Mouse (Mus musculus) adrenal gland, adult (tissue): ENCODE measurements around the gene Nxnl2.

Experiments
- DNase-seq, 2 experiments: peaks; one replicate each; pipeline ENCODE4 v3.0.0; 2022 to 2023; ENCODE audit warnings: low spot score in 1 of 2; ENCODE audit not compliant: inconsistent age in 2 of 2

Nxnl2 gene

DNA sequence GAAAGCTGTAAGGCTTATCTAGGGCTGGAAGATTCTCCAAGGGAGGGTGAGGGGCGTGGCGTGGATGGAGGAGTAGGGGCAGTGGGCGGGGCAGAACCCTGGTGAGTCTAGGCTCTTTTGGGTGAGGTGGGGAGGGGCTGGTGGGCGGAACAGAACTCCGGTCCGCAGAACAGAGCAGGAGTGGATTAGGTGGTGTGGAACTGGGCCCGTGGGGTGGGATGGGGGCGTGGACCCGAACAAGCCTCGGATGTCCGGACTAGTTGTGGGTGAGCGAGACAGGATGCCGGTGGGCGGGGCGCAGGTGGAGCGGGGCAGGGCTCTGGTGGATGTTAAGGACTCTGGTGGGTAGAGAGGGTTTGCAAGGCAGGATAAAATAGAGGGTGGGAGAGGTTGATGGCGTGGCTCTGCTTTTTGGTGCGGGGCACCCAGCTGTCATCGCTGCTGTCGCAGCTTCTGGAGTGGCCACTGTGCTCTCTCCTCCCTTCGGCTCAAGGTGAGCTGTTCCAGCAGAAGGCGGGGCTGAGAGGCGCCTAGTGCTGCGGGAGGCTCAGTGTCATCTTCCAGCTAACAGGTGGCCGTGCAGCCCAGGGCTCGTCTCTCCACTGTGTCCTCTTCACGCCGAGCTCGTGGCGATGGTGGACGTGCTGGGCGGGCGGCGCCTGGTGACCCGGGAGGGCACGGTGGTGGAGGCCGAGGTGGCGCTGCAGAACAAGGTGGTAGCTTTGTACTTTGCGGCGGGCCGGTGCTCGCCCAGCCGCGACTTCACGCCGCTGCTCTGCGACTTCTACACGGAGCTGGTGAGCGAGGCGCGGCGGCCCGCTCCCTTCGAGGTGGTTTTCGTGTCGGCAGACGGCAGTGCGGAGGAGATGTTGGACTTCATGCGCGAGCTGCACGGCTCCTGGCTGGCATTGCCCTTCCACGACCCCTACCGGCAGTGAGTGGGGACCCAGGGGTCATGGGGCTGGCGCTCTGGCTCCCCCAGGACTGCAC, at the start of gene Nxnl2:
Gene Nxnl2 (plus strand): TSS at position 332 of the 990 bp plus-strand sequence.
- DNase-seq, result peak; percentile 64 to 79

DNA sequence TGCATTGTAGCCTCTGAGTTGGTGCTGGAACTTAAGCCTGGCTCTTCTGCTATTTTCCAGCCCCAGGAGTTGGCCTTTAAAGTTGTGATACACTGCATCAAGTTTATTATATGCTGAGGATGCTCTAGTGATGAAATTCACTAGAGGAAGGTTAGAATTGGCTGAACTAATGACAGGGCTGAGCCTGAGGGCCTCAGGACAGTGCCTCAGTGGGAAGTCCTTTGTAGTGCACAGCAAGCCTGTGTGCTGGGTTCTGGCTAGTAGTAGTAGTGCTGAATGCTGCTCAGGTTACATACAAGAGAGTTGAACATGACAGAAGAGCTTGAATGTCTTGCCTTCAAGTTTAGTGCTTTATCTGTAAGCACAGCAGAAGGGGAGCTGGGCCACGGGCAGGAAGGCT, 48.9 kb upstream of the Nxnl2 start:
- DNase-seq, result no peak

DNA sequence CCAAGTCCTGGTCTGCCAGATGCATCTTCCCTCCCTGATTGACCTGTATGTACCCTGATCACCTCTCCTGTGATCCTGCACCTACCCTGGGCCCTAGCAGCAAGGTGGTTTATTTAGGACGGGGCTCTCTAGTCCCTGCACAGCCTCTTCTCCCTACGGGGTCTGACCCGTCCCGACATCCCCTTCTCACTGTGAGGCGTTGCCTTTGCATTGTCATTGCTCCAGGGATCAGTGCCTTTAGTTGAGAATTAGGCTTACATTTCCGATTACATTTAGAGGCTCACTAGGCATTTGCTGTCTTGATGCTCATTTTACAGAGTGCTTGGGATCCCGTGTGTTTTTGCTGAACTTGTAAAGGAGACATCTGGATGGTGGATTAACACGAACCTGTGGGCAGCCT, 48.1 kb upstream of the Nxnl2 start:
- DNase-seq, result no peak

DNA sequence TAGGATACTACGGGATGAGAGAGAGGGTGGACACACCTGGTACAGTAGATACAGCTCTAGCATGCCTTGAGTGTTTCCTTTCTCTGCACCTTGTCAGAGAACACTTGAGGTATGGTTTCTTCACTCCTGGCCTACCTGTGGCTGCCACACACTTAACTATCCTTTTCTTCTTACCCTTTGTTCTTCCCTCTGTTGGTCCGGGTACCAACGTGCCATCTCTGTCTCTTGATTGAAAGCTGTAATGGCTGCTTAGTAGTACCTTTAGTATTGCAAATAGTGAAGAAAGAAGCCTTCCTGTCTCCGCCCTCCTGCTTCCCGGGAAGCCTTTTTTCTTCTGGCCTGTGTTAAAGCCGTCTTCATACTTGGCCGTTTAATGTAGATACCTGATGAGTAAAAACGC, 45.5 kb upstream of the Nxnl2 start:
- DNase-seq, result no peak

DNA sequence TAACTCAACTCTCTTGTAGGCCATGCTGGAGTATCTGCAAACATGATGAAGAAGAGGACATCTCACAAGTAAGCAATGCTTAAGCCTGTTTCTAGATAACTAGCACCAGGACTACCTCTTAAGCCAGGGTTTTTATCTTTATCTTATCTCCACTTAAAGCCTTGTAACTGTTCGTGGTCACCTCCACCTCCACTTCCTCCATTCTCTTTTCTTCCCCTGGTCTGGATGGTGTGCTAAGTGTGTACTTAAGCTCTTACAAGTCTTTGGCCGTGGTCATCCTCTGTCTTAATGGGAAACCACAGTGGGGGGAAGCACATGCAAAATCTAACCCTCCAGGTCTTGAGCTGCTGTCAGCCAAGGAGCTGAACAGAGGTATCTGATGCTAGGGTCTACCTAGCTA, 42.9 kb upstream of the Nxnl2 start:
- no peak for DNase-seq

DNA sequence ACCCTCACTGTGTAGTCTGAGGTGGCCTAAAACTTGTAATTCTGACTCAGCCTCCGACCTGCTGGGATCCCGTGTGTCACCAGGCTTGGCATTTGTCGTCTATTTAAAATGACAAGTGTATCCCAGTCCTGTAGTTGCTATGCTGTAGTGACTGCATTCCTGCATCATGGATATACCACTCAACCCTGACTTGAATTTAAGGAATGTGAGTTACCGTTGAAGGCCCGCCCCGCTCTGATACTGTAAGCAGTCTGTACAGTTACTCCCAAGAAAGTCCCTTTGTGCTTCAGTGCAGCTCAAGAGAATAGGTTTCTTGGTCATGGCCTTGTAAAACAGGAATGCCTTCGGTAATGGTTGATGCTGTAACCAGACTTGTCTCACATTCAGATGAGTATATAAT, 42.4 kb upstream of the Nxnl2 start:
- no peak for DNase-seq

DNA sequence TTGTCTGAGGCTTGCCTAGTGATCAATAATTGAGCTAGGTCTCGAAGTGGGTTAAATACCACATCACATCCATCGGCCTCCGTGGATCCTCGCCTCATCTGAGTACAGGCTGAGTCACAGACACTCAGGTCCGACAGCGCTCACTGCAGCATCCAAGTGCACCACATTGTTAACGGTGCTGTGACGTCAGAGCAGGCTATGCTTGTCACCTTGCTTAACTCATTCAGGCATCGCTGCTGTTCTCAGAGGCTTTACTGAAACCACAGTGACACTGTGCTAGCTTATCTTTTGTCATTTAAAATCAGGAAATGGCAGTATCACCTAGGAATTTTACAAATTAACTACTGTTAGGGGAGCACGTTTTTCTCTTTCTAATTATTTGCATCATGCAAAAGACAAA, 39.6 kb upstream of the Nxnl2 start:
- DNase-seq, result no peak

DNA sequence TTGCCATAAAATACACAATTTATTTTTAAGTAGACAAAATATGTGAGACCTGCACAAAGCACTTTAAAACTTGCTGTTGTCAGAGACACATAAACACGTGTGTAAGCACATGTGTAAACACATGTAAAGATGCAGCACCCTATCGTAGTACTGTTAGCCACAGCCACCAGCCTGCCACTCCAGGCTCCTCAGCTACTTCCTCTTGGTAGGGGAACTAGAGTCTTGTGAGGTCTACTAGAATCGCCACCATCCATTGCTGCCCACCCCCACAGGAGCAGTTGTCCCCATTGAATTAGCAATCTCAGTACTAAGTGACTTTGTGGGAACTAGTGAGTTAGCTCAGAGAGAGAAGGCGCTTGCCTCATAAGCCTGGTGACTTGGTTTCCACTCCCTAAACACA, 34.5 kb upstream of the Nxnl2 start:
- DNase-seq, result no peak

DNA sequence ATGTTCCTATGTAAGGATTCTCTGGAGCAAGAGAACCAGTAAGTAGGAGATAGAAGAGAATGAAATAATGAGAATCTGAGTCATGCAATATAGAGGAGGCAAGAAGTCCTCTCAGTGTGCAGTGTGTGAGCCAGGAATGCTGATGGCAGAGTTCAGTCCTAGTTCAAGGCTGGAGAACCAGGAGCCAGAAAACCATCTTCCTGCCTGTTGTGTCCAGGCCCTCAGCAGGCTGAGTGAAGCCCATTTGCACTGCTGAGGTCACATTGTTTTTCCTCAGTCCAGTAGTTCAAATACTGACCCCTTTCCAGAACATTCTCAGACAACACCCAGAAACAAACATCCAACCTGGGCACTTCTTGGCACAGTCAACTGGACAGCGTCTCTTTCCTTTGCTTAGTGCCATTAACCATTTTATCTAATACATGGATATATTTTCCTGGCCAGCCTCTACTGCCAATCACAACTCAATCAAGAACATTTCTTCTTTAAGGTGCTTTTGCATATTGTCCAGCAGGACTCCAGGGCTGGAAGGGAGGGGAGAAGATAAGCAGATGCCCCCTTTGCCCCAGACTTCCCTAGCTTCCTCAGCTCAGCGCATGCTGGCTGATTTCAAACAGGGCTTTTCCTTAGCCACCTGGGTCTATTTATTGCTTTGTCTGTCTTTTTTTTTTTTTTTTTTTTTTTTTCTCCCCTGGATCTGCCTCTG, 33.7 kb upstream of the Nxnl2 start:
- peak; percentile 77 to 85 for DNase-seq

DNA sequence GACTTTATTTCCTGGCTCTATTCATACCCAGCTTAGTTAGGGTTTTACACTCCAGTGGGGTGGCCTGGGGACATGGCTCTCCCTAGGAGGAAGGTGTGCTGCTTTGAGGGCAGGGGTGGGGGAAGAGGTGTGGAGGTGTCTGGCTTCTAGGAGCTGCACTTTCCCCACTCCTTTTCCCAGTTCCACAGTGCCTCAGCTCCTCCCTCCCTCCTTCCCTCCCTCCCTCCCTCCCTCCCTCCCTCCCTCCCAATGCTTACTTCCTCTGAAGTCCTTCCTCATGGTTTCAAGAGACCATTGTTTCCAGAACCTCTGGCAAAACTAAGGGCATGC, 33.2 kb upstream of the Nxnl2 start:
- DNase-seq, result no peak

DNA sequence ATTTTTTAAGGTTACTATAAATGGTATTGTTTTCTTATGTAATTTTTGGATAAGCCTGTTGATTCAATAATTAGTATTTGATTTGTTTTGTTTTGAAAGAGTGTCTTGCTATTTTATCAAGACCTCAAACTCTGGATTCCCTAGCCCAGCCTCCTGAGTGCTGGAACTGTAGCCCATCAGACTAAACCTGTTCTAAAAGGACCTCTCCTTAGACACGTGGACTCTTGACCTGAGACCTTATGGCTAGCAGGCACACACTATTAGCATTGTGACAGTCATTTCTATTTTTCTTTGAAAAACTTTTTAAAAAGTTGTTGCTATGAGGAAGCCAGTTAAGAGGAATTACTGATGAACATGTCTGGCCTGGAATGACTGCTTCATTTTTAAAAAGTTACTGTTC, 23.7 kb upstream of the Nxnl2 start:
- no peak for DNase-seq

DNA sequence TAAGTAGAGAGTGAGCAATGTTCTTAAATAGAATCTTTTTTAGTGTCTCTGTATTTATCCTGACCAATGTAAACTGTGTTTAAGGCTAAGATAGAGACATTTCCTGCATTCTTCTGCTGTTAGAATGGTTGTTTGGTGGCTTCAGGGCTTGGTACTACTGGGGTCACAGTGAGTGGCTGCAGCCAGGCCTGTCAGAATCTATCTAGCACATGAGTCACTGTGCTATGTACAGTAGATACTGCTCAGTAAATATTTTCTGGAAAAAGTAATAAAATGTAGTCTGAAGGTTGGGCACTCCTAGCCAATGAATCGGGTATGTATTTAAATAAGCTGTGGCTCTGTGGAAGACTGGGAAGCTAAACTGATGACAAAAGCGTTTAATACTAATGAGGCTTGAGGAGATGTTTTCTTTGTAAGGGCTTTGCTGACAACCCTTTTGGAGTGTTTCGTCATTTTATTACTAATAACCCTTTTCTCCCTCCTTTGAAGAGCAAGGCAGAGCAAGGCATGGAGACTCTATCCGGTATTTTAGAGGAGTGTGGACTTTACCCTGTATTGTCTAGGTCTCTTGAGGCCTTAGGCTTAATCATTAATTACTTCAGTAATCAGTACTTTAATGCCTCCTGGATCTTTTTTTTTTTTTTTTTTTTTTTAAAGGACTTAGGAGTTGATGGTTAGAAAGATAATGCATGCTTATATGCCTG, 17.7 kb upstream of the Nxnl2 start:
- DNase-seq, result peak in 1 of 2 experiments; percentile 43

DNA sequence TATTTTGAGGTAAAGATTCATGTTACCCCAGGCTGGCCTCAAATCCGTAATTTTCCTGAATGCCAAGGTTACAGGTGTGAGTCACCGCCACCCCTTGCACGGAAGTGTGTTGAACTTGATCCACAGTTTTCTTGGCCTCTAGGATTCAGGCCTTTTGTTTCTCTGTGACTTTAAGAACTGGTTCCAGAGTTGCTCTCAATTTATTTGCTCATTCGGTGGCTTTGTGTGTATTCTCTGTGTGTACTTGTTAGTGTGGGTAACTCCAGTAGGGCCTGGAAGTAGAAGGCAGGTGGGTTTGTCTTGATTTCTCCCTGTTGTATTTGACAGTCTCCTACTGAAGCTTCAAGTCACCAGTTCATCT, 17.2 kb upstream of the Nxnl2 start:
- peak; percentile 38 to 69 for DNase-seq

DNA sequence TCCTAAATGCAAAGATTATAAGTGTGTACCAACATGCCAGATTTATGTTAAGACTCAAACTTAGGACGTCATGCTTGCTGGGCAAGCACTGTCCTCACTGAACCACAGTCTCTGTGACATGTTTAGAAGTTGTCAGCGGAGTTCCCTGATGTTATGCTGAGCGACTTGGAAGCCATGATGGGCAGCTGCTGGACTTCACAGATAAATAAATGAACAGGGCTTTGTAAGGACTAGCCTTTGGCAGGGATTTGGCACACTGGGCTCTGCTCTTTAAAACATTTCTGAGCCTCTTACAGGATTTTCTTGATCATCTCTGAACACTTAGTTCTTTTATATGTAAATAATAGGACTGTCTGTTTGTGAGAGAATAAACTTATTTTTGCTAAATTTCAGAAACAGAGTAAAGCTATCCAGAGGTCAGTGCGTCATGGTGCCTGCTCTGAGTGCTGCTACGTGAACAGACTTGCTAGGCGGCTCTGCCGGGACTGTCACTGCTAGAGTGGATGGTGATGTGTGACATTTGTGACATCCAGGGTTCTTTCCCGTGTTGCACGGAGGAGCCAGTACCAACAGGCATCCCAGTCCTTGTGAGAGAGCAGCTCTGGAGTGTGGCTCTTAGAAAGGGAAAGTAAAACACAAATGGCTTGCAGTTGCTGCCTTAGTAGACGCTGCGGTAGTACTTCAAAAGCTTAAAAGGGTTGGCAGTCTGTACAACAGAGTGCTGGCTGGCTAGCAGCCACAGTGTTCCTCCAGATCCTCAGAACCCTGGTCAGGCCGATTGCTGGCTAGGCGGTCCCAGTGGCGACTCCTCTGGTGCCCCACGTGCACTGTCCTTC, 15.4 kb upstream of the Nxnl2 start:
- DNase-seq, result peak; percentile 63 to 86

DNA sequence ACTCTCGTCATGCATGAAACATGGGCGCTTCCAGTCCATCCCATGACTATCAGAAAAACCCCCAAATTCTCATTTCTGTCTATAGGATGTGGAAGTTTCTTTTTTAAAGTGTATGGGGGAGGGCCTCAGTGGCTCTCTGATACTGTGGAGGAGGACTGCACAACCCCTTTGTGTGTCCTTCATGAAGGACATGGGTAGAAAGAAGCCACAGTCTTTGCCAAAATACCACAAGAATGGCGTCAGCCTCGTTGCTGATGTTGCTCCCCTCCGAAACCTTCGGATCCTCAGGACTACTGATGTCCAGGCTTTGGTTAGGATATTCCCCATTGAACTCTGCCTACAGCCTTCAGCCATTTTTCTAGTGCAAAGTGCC, 14.8 kb upstream of the Nxnl2 start:
- DNase-seq, result peak in 1 of 2 experiments; percentile 54

DNA sequence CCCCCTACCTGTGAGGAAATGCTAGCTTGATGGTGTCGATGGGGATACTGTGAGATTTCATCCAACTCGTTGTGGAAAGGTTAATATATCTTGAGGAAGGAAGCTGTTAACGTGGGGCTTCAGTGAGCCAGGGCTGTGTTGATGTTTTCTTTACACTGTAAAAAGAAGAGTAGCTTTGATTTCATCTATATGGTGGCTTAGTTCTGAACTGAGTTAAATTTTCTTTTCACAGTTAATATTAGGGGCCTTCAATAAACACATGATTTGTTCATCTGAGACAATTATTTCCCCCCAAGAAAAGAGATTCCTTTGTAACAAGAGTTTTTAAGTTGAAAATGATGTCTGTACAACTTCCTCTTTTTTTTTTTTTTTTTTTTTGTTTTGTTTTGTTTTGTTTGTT, 13.5 kb upstream of the Nxnl2 start:
- DNase-seq, result no peak

DNA sequence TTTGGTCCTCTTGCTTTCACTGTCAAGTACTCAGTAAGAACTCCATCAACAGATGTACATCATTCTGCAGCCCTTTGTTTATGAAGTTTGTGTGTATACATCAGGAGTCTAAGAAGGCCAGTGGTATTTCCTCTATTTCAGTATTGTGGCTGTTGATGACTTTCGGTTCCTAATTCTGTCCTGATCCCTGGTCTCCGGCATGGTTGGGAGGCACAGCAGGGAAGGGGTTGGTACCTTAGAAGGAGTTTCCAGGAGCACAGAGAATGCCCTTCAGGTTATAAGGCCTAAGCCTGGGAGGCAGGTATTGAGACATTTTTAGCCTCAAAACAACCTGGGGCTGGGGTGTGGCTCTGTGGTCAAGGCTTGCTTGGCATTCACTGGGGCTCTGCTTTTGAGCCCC, 9.2 kb upstream of the Nxnl2 start:
- DNase-seq, result no peak

DNA sequence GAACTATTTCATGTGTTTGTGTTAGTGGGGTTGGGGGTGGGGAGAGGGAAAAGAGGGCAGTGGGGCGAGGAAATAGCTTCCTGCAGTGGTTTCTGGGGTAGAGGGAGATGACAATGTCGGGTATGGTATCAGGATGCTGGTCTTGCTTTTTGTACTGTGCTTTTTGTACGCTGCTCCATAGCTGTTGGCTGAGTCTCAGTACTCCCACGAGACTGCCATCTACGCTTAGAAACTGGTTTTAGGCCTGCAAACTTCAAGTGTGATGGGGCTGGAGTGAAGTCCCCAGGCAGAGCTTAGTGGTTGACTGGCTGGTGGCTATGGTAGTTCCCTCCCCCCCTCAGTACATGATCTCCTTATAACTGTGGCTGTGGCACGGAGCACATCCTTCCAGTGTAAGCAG, 8.6 kb upstream of the Nxnl2 start:
- DNase-seq, result no peak

DNA sequence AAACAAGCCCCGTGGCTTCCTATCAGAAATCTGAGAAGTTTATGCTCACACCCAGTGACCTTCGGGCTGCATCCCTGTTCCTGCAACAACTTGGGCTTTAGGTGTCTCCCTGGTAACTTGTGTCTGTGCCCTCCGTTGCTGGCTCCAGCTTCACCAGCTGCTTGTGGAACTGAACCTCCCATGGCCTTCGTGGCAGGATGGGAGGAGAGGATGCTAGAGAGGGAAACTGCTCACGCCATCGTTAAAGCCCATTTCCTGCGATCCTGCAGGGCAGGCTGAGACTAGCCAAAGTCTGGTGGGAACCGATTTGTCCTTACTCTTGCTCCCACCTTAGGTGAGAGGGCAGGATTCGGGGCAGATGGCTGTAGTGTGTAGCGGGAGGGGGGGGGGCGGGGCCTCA, 4.1 kb upstream of the Nxnl2 start:
- no peak for DNase-seq

DNA sequence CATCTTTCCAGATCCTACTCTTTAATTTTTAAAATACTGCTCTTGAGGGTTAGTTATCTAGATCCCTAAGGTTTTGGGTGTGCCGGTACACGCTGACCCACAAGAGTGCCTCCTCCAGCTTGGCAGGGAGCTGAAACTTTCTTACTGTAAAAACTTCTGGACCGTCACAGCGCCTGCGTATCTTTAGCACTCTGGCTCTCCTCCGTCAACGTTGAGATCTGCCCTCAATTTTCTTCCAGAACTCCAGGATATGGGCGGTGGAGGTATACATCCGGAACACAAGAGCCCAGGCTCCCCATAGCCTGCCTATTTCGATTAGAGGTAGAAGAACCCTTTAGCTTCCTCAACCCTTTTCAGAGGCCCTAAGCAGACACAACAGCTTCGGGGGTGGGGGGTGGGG, 607 bp upstream of the Nxnl2 start:
- no peak for DNase-seq

DNA sequence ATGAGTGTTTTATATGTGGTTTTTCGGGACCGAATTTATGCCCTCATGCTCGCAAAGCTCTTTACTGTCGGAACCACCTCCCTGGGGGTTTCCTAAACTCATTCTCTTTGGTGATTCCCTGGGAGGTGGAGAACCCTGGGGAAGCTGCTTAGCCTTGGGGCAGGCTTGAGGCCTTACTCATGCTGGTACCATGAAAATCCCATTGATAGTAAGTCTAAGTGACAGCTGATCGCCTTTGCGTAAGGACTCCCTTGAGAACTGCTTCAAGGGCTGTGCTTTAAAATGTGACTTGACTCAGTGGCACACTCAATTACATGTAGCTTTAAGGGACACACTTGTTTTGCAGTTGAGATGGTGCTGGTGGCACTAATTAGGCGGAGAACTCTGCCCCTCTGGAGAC, 1.8 kb downstream of the Nxnl2 start:
- DNase-seq, result no peak
